Mouse (Mus musculus) spleen, embryonic (tissue): ENCODE data around the gene Mbtps1.

Source experiments
- CTCF ChIA-PET: fragments of 350-600 bp; sonication (Branson Sonifier 250); formaldehyde crosslinking; loops from one replicate; lab custom pipeline; 2022; lab: Charles Lee

Mbtps1 gene

GRCm38 (mm10) chr8:119558603-119559401 is at the start of gene Mbtps1:
Mbtps1 (minus strand) TSS chr8:119558735.
- CTCF ChIA-PET: no interaction called here

GRCm38 (mm10) chr8:119606224-119606623 is 47.7 kb upstream of the Mbtps1 start:
- CTCF ChIA-PET: interaction anchor here (1.0 kb wide), 1 partner anchor 194 kb away, joined by 3 read pairs; no protein-coding TSS in a partner anchor

GRCm38 (mm10) chr8:119604996-119605395 is 46.5 kb upstream of the Mbtps1 start, which contains the start of gene Taf1c:
Taf1c (minus strand) TSS chr8:119605222.
- CTCF ChIA-PET: interaction anchor here (0.8 kb wide), 1 partner anchor 71 kb away, joined by 3 read pairs; no protein-coding TSS in a partner anchor

GRCm38 (mm10) chr8:119604398-119604803 is 45.9 kb upstream of the Mbtps1 start:
- CTCF ChIA-PET: no interaction called here

- CTCF ChIA-PET: no interaction called here
These were observed 45.2 kb upstream of the Mbtps1 start for GRCm38 (mm10) chr8:119603771-119604170.

- CTCF ChIA-PET: interaction anchor here (1.0 kb wide), 1 partner anchor 41 kb away, joined by 3 read pairs; no protein-coding TSS in a partner anchor
These were observed 32.9 kb upstream of the Mbtps1 start for GRCm38 (mm10) chr8:119591456-119591855.

GRCm38 (mm10) chr8:119590348-119590747 is 31.8 kb upstream of the Mbtps1 start:
- CTCF ChIA-PET: interaction anchor here (1.0 kb wide), 1 partner anchor 40 kb away, joined by 3 read pairs; no protein-coding TSS in a partner anchor

- CTCF ChIA-PET: no interaction called here
These were observed 30.3 kb upstream of the Mbtps1 start for GRCm38 (mm10) chr8:119588844-119589243.

- CTCF ChIA-PET: no interaction called here
These were observed 29.8 kb upstream of the Mbtps1 start for GRCm38 (mm10) chr8:119588321-119588720.

- CTCF ChIA-PET: interaction anchor here (0.6 kb wide), 1 partner anchor 12 kb away, joined by 4 read pairs; no protein-coding TSS in a partner anchor
These were observed 27.4 kb upstream of the Mbtps1 start for GRCm38 (mm10) chr8:119585901-119586300.

- CTCF ChIA-PET: no interaction called here
These were observed 22.1 kb upstream of the Mbtps1 start for GRCm38 (mm10) chr8:119580441-119581161.

GRCm38 (mm10) chr8:119579096-119579495 is 20.6 kb upstream of the Mbtps1 start:
- CTCF ChIA-PET: no interaction called here

- CTCF ChIA-PET: interaction anchor here (0.6 kb wide), 1 partner anchor 1246 kb away, joined by 8 read pairs; no protein-coding TSS in a partner anchor
These were observed 16.8 kb upstream of the Mbtps1 start for GRCm38 (mm10) chr8:119575366-119575726.

- CTCF ChIA-PET: interaction anchor here (0.6 kb wide), 2 partner anchors 352 to 1246 kb away, joined by 3 to 8 read pairs; no protein-coding TSS in a partner anchor
These were observed 16.2 kb upstream of the Mbtps1 start, which contains the start of the genes Hsdl1 and Dnaaf1 for GRCm38 (mm10) chr8:119574437-119575365. Hsdl1 (minus strand) TSS chr8:119575183. Dnaaf1 (plus strand) TSS chr8:119575235.

- CTCF ChIA-PET: no interaction called here
These were observed 13.9 kb upstream of the Mbtps1 start for GRCm38 (mm10) chr8:119572411-119572810.

GRCm38 (mm10) chr8:119571135-119571534 is 12.6 kb upstream of the Mbtps1 start:
- CTCF ChIA-PET: no interaction called here

GRCm38 (mm10) chr8:119569881-119570280 is 11.3 kb upstream of the Mbtps1 start:
- CTCF ChIA-PET: interaction anchor here (0.6 kb wide), 2 partner anchors 10 to 376 kb away, joined by 3 read pairs; no protein-coding TSS in a partner anchor

GRCm38 (mm10) chr8:119568951-119569350 is 10.4 kb upstream of the Mbtps1 start:
- CTCF ChIA-PET: interaction anchor here (0.6 kb wide), 1 partner anchor 129 kb away, joined by 3 read pairs; no protein-coding TSS in a partner anchor

- CTCF ChIA-PET: interaction anchor here (0.5 to 0.6 kb wide), 2 partner anchors 51 to 128 kb away, joined by 3 to 5 read pairs; no protein-coding TSS in a partner anchor
These were observed 9.7 kb upstream of the Mbtps1 start for GRCm38 (mm10) chr8:119568251-119568650.

- CTCF ChIA-PET: no interaction called here
These were observed 7.8 kb upstream of the Mbtps1 start for GRCm38 (mm10) chr8:119566367-119566766.
